Mouse (Mus musculus): ENCODE results near the gene Ccdc9b. TPM values are rescaled to one million over a fixed set of nuclear protein-coding genes. Genes with fewer than 3 reads are reported as not detected.

Gene Ccdc9b
- polyA plus RNA-seq, 1 experiment from 2014 or later = 0.52 TPM

GRCm38 (mm10) chr2:118761358-118761757 lies 1.1 kb downstream of the Ccdc9b start:
- Histone ChIP-seq H3K36me3 (replicated peaks; ENCODE audit: control insufficient read depth, insufficient read depth, low read depth, low read length) (no peaks in the 10 kb centered on the region), H3K4me1 (ENCODE audit: control insufficient read depth, insufficient read depth, low read length) (peaks cover 8% of the 10 kb centered on the region), H3K27me3 (ENCODE audit: control insufficient read depth, insufficient read depth, low read length) (0 out of 2 replicates have a peak, but pooled peaks cover 4% of the 10 kb centered on the region), H3K4me3 (ENCODE audit: low read depth, low read length) (no peak overlapping the region), H3K9me3 (replicated peaks; ENCODE audit: control insufficient read depth, low read length) (no peaks in the 10 kb centered on the region), H3K27ac (replicated peaks; ENCODE audit: low read depth, low read length) (no peak overlapping the region), H3K9ac (replicated peaks; ENCODE audit: low read length) (no peak overlapping the region), H3K4me2 (ENCODE audit: low read depth, low read length) (no peak overlapping the region)
- no peak for DNase-seq (ENCODE audit: low spot score)
- no peak for ATAC-seq (replicated peaks; ENCODE audit: insufficient number of reproducible peaks, low FRiP score, low TSS enrichment, low read depth)
- 77% methylated on average over 12 of the region's 12 CpGs for WGBS

- Histone ChIP-seq H3K4me3 (ENCODE audit: low read depth, low read length) (no peak overlapping the region), H3K9me3 (replicated peaks; ENCODE audit: control insufficient read depth, low read length) (no peaks in the 10 kb centered on the region), H3K36me3 (replicated peaks; ENCODE audit: control insufficient read depth, insufficient read depth, low read depth, low read length) (no peaks in the 10 kb centered on the region), H3K9ac (replicated peaks; ENCODE audit: low read length) (no peak overlapping the region), H3K27me3 (ENCODE audit: control insufficient read depth, insufficient read depth, low read length) (0 out of 2 replicates have a peak, but pooled peaks cover 4% of the 10 kb centered on the region), H3K4me1 (ENCODE audit: control insufficient read depth, insufficient read depth, low read length) (peaks cover 8% of the 10 kb centered on the region), H3K4me2 (ENCODE audit: low read depth, low read length) (no peak overlapping the region), H3K27ac (replicated peaks; ENCODE audit: low read depth, low read length) (no peak overlapping the region)
- WGBS = 79% methylated on average over 11 of the region's 11 CpGs
- no peak for ATAC-seq (replicated peaks; ENCODE audit: insufficient number of reproducible peaks, low FRiP score, low TSS enrichment, low read depth)
- DNase-seq (ENCODE audit: low spot score) = no peak
Observed at GRCm38 (mm10) chr2:118760311-118761025, 2.0 kb downstream of the Ccdc9b start.

GRCm38 (mm10) chr2:118759828-118760227 lies 2.6 kb downstream of the Ccdc9b start:
- DNase-seq (ENCODE audit: low spot score) (peak; percentile 75), ATAC-seq (replicated peaks; ENCODE audit: insufficient number of reproducible peaks, low FRiP score, low TSS enrichment, low read depth) (no peak)
- no peaks in the 10 kb centered on the region for H3K36me3 ChIP-seq (replicated peaks; ENCODE audit: control insufficient read depth, insufficient read depth, low read depth, low read length)
- 0 out of 2 replicates have a peak, but pooled peaks cover 4% of the 10 kb centered on the region for H3K27me3 ChIP-seq (ENCODE audit: control insufficient read depth, insufficient read depth, low read length)
- no peaks in the 10 kb centered on the region for H3K9me3 ChIP-seq (replicated peaks; ENCODE audit: control insufficient read depth, low read length)
- no peak overlapping the region for H3K4me2 ChIP-seq (ENCODE audit: low read depth, low read length)
- no peak overlapping the region for H3K4me3 ChIP-seq (ENCODE audit: low read depth, low read length)
- H3K9ac ChIP-seq (replicated peaks; ENCODE audit: low read length) = no peak overlapping the region
- WGBS = 8% methylated on average over 8 of the region's 8 CpGs
- H3K27ac ChIP-seq (replicated peaks; ENCODE audit: low read depth, low read length) = no peak overlapping the region
- peaks cover 8% of the 10 kb centered on the region for H3K4me1 ChIP-seq (ENCODE audit: control insufficient read depth, insufficient read depth, low read length)

GRCm38 (mm10) chr2:118756103-118756502 lies 6.4 kb downstream of the Ccdc9b start:
- H3K27ac ChIP-seq (replicated peaks; ENCODE audit: low read depth, low read length) = no peak overlapping the region
- no peak overlapping the region for H3K9ac ChIP-seq (replicated peaks; ENCODE audit: low read length)
- H3K9me3 ChIP-seq (replicated peaks; ENCODE audit: control insufficient read depth, low read length) = no peaks in the 10 kb centered on the region
- 80% methylated on average over 4 of the region's 4 CpGs for WGBS
- DNase-seq (ENCODE audit: low spot score) (no peak), ATAC-seq (replicated peaks; ENCODE audit: insufficient number of reproducible peaks, low FRiP score, low TSS enrichment, low read depth) (no peak)
- H3K4me3 ChIP-seq (ENCODE audit: low read depth, low read length) = no peak overlapping the region
- 0 out of 2 replicates have a peak, but pooled peaks cover 2% of the 10 kb centered on the region for H3K27me3 ChIP-seq (ENCODE audit: control insufficient read depth, insufficient read depth, low read length)
- H3K4me1 ChIP-seq (ENCODE audit: control insufficient read depth, insufficient read depth, low read length) = no peaks in the 10 kb centered on the region
- no peak overlapping the region for H3K4me2 ChIP-seq (ENCODE audit: low read depth, low read length)
- H3K36me3 ChIP-seq (replicated peaks; ENCODE audit: control insufficient read depth, insufficient read depth, low read depth, low read length) = no peaks in the 10 kb centered on the region

GRCm38 (mm10) chr2:118755407-118755806 lies 7.1 kb downstream of the Ccdc9b start:
- no peak overlapping the region for H3K4me3 ChIP-seq (ENCODE audit: low read depth, low read length)
- no peak for DNase-seq (ENCODE audit: low spot score)
- H3K36me3 ChIP-seq (replicated peaks; ENCODE audit: control insufficient read depth, insufficient read depth, low read depth, low read length) = no peaks in the 10 kb centered on the region
- WGBS = 80% methylated on average over 6 of the region's 6 CpGs
- H3K27me3 ChIP-seq (ENCODE audit: control insufficient read depth, insufficient read depth, low read length) = 0 out of 2 replicates have a peak, but pooled peaks cover 2% of the 10 kb centered on the region
- no peak overlapping the region for H3K9ac ChIP-seq (replicated peaks; ENCODE audit: low read length)
- no peaks in the 10 kb centered on the region for H3K4me1 ChIP-seq (ENCODE audit: control insufficient read depth, insufficient read depth, low read length)
- ATAC-seq (replicated peaks; ENCODE audit: insufficient number of reproducible peaks, low FRiP score, low TSS enrichment, low read depth) = no peak
- H3K9me3 ChIP-seq (replicated peaks; ENCODE audit: control insufficient read depth, low read length) = no peaks in the 10 kb centered on the region
- no peak overlapping the region for H3K27ac ChIP-seq (replicated peaks; ENCODE audit: low read depth, low read length)
- no peak overlapping the region for H3K4me2 ChIP-seq (ENCODE audit: low read depth, low read length)

- H3K4me3 ChIP-seq (ENCODE audit: low read depth, low read length) = no peak overlapping the region
- no peaks in the 10 kb centered on the region for H3K27me3 ChIP-seq (ENCODE audit: control insufficient read depth, insufficient read depth, low read length)
- 93% methylated on average over 5 of the region's 5 CpGs for WGBS
- DNase-seq (ENCODE audit: low spot score) (no peak), ATAC-seq (replicated peaks; ENCODE audit: insufficient number of reproducible peaks, low FRiP score, low TSS enrichment, low read depth) (no peak)
- H3K36me3 ChIP-seq (replicated peaks; ENCODE audit: control insufficient read depth, insufficient read depth, low read depth, low read length) = no peaks in the 10 kb centered on the region
- no peak overlapping the region for H3K27ac ChIP-seq (replicated peaks; ENCODE audit: low read depth, low read length)
- no peaks in the 10 kb centered on the region for H3K4me1 ChIP-seq (ENCODE audit: control insufficient read depth, insufficient read depth, low read length)
- H3K4me2 ChIP-seq (ENCODE audit: low read depth, low read length) = no peak overlapping the region
- no peak overlapping the region for H3K9ac ChIP-seq (replicated peaks; ENCODE audit: low read length)
- no peaks in the 10 kb centered on the region for H3K9me3 ChIP-seq (replicated peaks; ENCODE audit: control insufficient read depth, low read length)
Observed at GRCm38 (mm10) chr2:118754143-118754542, 8.3 kb downstream of the Ccdc9b start.

GRCm38 (mm10) chr2:118752792-118753108 lies 9.7 kb downstream of the Ccdc9b start:
- ATAC-seq (replicated peaks; ENCODE audit: insufficient number of reproducible peaks, low FRiP score, low TSS enrichment, low read depth) (no peak), DNase-seq (ENCODE audit: low spot score) (no peak)
- Histone ChIP-seq H3K36me3 (replicated peaks; ENCODE audit: control insufficient read depth, insufficient read depth, low read depth, low read length) (no peaks in the 10 kb centered on the region), H3K9ac (replicated peaks; ENCODE audit: low read length) (no peak overlapping the region), H3K27me3 (ENCODE audit: control insufficient read depth, insufficient read depth, low read length) (no peaks in the 10 kb centered on the region), H3K4me2 (ENCODE audit: low read depth, low read length) (no peak overlapping the region), H3K4me3 (ENCODE audit: low read depth, low read length) (no peak overlapping the region), H3K27ac (replicated peaks; ENCODE audit: low read depth, low read length) (no peak overlapping the region), H3K9me3 (replicated peaks; ENCODE audit: control insufficient read depth, low read length) (no peaks in the 10 kb centered on the region), H3K4me1 (ENCODE audit: control insufficient read depth, insufficient read depth, low read length) (no peaks in the 10 kb centered on the region)
- 71% methylated on average over 4 of the region's 4 CpGs for WGBS

- ATAC-seq (replicated peaks; ENCODE audit: insufficient number of reproducible peaks, low FRiP score, low TSS enrichment, low read depth) (no peak), DNase-seq (ENCODE audit: low spot score) (no peak)
- H3K36me3 ChIP-seq (replicated peaks; ENCODE audit: control insufficient read depth, insufficient read depth, low read depth, low read length) = no peaks in the 10 kb centered on the region
- H3K9me3 ChIP-seq (replicated peaks; ENCODE audit: control insufficient read depth, low read length) = no peaks in the 10 kb centered on the region
- H3K27ac ChIP-seq (replicated peaks; ENCODE audit: low read depth, low read length) = no peak overlapping the region
- H3K4me3 ChIP-seq (ENCODE audit: low read depth, low read length) = no peak overlapping the region
- no peaks in the 10 kb centered on the region for H3K4me1 ChIP-seq (ENCODE audit: control insufficient read depth, insufficient read depth, low read length)
- H3K27me3 ChIP-seq (ENCODE audit: control insufficient read depth, insufficient read depth, low read length) = no peaks in the 10 kb centered on the region
- no peak overlapping the region for H3K4me2 ChIP-seq (ENCODE audit: low read depth, low read length)
- 74% methylated on average over 16 of the region's 16 CpGs for WGBS
- H3K9ac ChIP-seq (replicated peaks; ENCODE audit: low read length) = no peak overlapping the region
Observed at GRCm38 (mm10) chr2:118751896-118752791, 10.3 kb downstream of the Ccdc9b start.
